Mouse (Mus musculus): Measurements from ENCODE around the gene Igf2r. TPM values are rescaled to one million over a fixed set of nuclear protein-coding genes. Genes with fewer than 3 reads are reported as not detected.

The Igf2r gene
- total and polyA plus RNA-seq, 3 experiments: 20.3 to 75.5 (median 74.3) TPM

- TF ChIP-seq TAL1 (conservative IDR thresholded peaks at IDR 0.05; ENCODE audit: low read depth, low read length) (no peak), POLR2AphosphoS5 (IDR thresholded peaks at IDR 0.05; ENCODE audit: insufficient replicate concordance, low read depth, low read length) (no peak), CTCF (IDR thresholded peaks at IDR 0.05; ENCODE audit: low read depth, low read length) (no peak), GATA2 (IDR thresholded peaks at IDR 0.05; ENCODE audit: borderline replicate concordance, low read depth, low read length) (no peak), GATA1 (IDR thresholded peaks at IDR 0.05; ENCODE audit: borderline replicate concordance, low read length) (no peak)
- DNase-seq (ENCODE audit: low spot score) (no peak), ATAC-seq (ENCODE audit: extremely low read depth, insufficient number of reproducible peaks, low FRiP score, poor library complexity, severe bottlenecking) (no peak)
- no peak overlapping the region for H3K4me3 ChIP-seq (ENCODE audit: low read depth, low read length)
- no peaks in the 10 kb centered on the region for H3K27me3 ChIP-seq (ENCODE audit: insufficient read depth, low read length)
- peaks cover 92% of the 10 kb centered on the region for H3K36me3 ChIP-seq (replicated peaks)
- H3K9me3 ChIP-seq (replicated peaks): no peaks in the 10 kb centered on the region
- peaks cover 81% of the 10 kb centered on the region for H3K4me1 ChIP-seq (ENCODE audit: insufficient read depth, low read depth, low read length)
These were observed 10.6 kb downstream of the Igf2r start for GRCm38 (mm10) chr17:12758701-12759455.

GRCm38 (mm10) chr17:12757990-12758389, 11.5 kb downstream of the Igf2r start:
- H3K4me3 ChIP-seq (ENCODE audit: low read depth, low read length): no peak overlapping the region; the same call in 1 of the 2 replicates
- TF ChIP-seq CTCF (IDR thresholded peaks at IDR 0.05; ENCODE audit: low read depth, low read length): no peak
- TF ChIP-seq GATA2 (IDR thresholded peaks at IDR 0.05; ENCODE audit: borderline replicate concordance, low read depth, low read length): no peak
- TF ChIP-seq GATA1 (IDR thresholded peaks at IDR 0.05; ENCODE audit: borderline replicate concordance, low read length): no peak
- no peak for TF ChIP-seq POLR2AphosphoS5 (IDR thresholded peaks at IDR 0.05; ENCODE audit: insufficient replicate concordance, low read depth, low read length)
- no peak for TF ChIP-seq TAL1 (conservative IDR thresholded peaks at IDR 0.05; ENCODE audit: low read depth, low read length)
- no peaks in the 10 kb centered on the region for H3K27me3 ChIP-seq (ENCODE audit: insufficient read depth, low read length)
- no peaks in the 10 kb centered on the region for H3K9me3 ChIP-seq (replicated peaks)
- peaks cover 85% of the 10 kb centered on the region for H3K4me1 ChIP-seq (ENCODE audit: insufficient read depth, low read depth, low read length)
- H3K36me3 ChIP-seq (replicated peaks): peaks cover 91% of the 10 kb centered on the region
- DNase-seq (ENCODE audit: low spot score) (peak; percentile 46), ATAC-seq (ENCODE audit: extremely low read depth, insufficient number of reproducible peaks, low FRiP score, poor library complexity, severe bottlenecking) (0 out of 2 replicates have a peak, but pooled peaks have one; percentile 11)

GRCm38 (mm10) chr17:12757161-12757560, 12.3 kb downstream of the Igf2r start:
- peaks cover 91% of the 10 kb centered on the region for H3K36me3 ChIP-seq (replicated peaks)
- peaks cover 93% of the 10 kb centered on the region for H3K4me1 ChIP-seq (ENCODE audit: insufficient read depth, low read depth, low read length)
- H3K4me3 ChIP-seq (ENCODE audit: low read depth, low read length): no peak overlapping the region
- H3K27me3 ChIP-seq (ENCODE audit: insufficient read depth, low read length): no peaks in the 10 kb centered on the region
- TF ChIP-seq TAL1 (conservative IDR thresholded peaks at IDR 0.05; ENCODE audit: low read depth, low read length): no peak
- no peaks in the 10 kb centered on the region for H3K9me3 ChIP-seq (replicated peaks)
- DNase-seq (ENCODE audit: low spot score): no peak
- ATAC-seq (ENCODE audit: extremely low read depth, insufficient number of reproducible peaks, low FRiP score, poor library complexity, severe bottlenecking): no peak

- no peaks in the 10 kb centered on the region for H3K9me3 ChIP-seq (replicated peaks)
- peaks cover 93% of the 10 kb centered on the region for H3K36me3 ChIP-seq (replicated peaks)
- TF ChIP-seq POLR2AphosphoS5 (IDR thresholded peaks at IDR 0.05; ENCODE audit: insufficient replicate concordance, low read depth, low read length) (no peak), GATA2 (IDR thresholded peaks at IDR 0.05; ENCODE audit: borderline replicate concordance, low read depth, low read length) (no peak), CTCF (IDR thresholded peaks at IDR 0.05; ENCODE audit: low read depth, low read length) (no peak), TAL1 (conservative IDR thresholded peaks at IDR 0.05; ENCODE audit: low read depth, low read length) (no peak), GATA1 (IDR thresholded peaks at IDR 0.05; ENCODE audit: borderline replicate concordance, low read length) (no peak)
- no peak for ATAC-seq (ENCODE audit: extremely low read depth, insufficient number of reproducible peaks, low FRiP score, poor library complexity, severe bottlenecking)
- DNase-seq (ENCODE audit: low spot score): no peak
- H3K4me3 ChIP-seq (ENCODE audit: low read depth, low read length): no peak overlapping the region
- H3K27me3 ChIP-seq (ENCODE audit: insufficient read depth, low read length): no peaks in the 10 kb centered on the region
- H3K4me1 ChIP-seq (ENCODE audit: insufficient read depth, low read depth, low read length): peaks cover 95% of the 10 kb centered on the region
These were observed 13.5 kb downstream of the Igf2r start for GRCm38 (mm10) chr17:12755951-12756350.

- peaks cover 95% of the 10 kb centered on the region for H3K4me1 ChIP-seq (ENCODE audit: insufficient read depth, low read depth, low read length)
- DNase-seq (ENCODE audit: low spot score) (no peak), ATAC-seq (ENCODE audit: extremely low read depth, insufficient number of reproducible peaks, low FRiP score, poor library complexity, severe bottlenecking) (peak; percentile 48; the same call in 1 of the 2 replicates)
- TF ChIP-seq GATA1 (IDR thresholded peaks at IDR 0.05; ENCODE audit: borderline replicate concordance, low read length) (no peak), GATA2 (IDR thresholded peaks at IDR 0.05; ENCODE audit: borderline replicate concordance, low read depth, low read length) (no peak), TAL1 (conservative IDR thresholded peaks at IDR 0.05; ENCODE audit: low read depth, low read length) (peak; percentile 51; the same call in 1 of the 2 replicates), CTCF (IDR thresholded peaks at IDR 0.05; ENCODE audit: low read depth, low read length) (no peak)
- H3K27me3 ChIP-seq (ENCODE audit: insufficient read depth, low read length): no peaks in the 10 kb centered on the region
- no peaks in the 10 kb centered on the region for H3K9me3 ChIP-seq (replicated peaks)
- H3K4me3 ChIP-seq (ENCODE audit: low read depth, low read length): peak overlapping the region; percentile 49; the same call in 1 of the 2 replicates
- peaks cover 92% of the 10 kb centered on the region for H3K36me3 ChIP-seq (replicated peaks)
These were observed 14.3 kb downstream of the Igf2r start for GRCm38 (mm10) chr17:12755146-12755545.

GRCm38 (mm10) chr17:12754243-12755007, 15.0 kb downstream of the Igf2r start:
- ATAC-seq (ENCODE audit: extremely low read depth, insufficient number of reproducible peaks, low FRiP score, poor library complexity, severe bottlenecking) (peak; percentile 80), DNase-seq (ENCODE audit: low spot score) (no peak)
- TF ChIP-seq GATA2 (IDR thresholded peaks at IDR 0.05; ENCODE audit: borderline replicate concordance, low read depth, low read length) (no peak), CTCF (IDR thresholded peaks at IDR 0.05; ENCODE audit: low read depth, low read length) (no peak), TAL1 (conservative IDR thresholded peaks at IDR 0.05; ENCODE audit: low read depth, low read length) (no peak), GATA1 (IDR thresholded peaks at IDR 0.05; ENCODE audit: borderline replicate concordance, low read length) (no peak), POLR2AphosphoS5 (IDR thresholded peaks at IDR 0.05; ENCODE audit: insufficient replicate concordance, low read depth, low read length) (no peak)
- no peaks in the 10 kb centered on the region for H3K9me3 ChIP-seq (replicated peaks)
- no peaks in the 10 kb centered on the region for H3K27me3 ChIP-seq (ENCODE audit: insufficient read depth, low read length)
- H3K4me3 ChIP-seq (ENCODE audit: low read depth, low read length): no peak overlapping the region; the same call in 1 of the 2 replicates
- peaks cover 91% of the 10 kb centered on the region for H3K36me3 ChIP-seq (replicated peaks)
- peaks cover 94% of the 10 kb centered on the region for H3K4me1 ChIP-seq (ENCODE audit: insufficient read depth, low read depth, low read length)

Measured in G1E (cell line).